Mouse (Mus musculus) adrenal gland (tissue): ENCODE measurements around the gene Pla2g2c.

ENCODE experiments used
- intact Hi-C: fragments of 180-260 bp; cut with DNase I; formaldehyde crosslinking; loops from one replicate; pipeline ENCODE4 v1.15.1; 2025
- long read RNA-seq, 2 experiments: library from polyadenylated mRNA; unstranded; transcript quantifications; one replicate each; pipeline ENCODE4 v2.0.0; 2020; ENCODE audit warnings: borderline replicate concordance in 1 of 2; ENCODE audit not compliant: insufficient replicate concordance in 1 of 2

Gene Pla2g2c
- long read RNA-seq, experiment 1, partial matches to known transcripts: 0 of 1 reads
- long read RNA-seq, experiment 1, other reads (novel, unspliced or antisense): 1 of 1 reads
- long read RNA-seq, experiment 2, partial matches to known transcripts: 0 of 1 reads
- long read RNA-seq, experiment 2, other reads (novel, unspliced or antisense): 0 of 1 reads

- intact Hi-C loops: no loop called here
Measured at GRCm38 (mm10) chr4:138724354-138725126, at the start of gene Pla2g2c. Pla2g2c (plus strand) TSS chr4:138724792.

- intact Hi-C loops: no loop called here
Measured at GRCm38 (mm10) chr4:138676480-138676879, 48.1 kb upstream of the Pla2g2c start.

GRCm38 (mm10) chr4:138677579-138677978 is 47.0 kb upstream of the Pla2g2c start:
- intact Hi-C loops: no loop called here

GRCm38 (mm10) chr4:138680124-138680523 is 44.5 kb upstream of the Pla2g2c start:
- intact Hi-C loops: no loop called here

GRCm38 (mm10) chr4:138682760-138683159 is 41.8 kb upstream of the Pla2g2c start:
- intact Hi-C loops: no loop called here

GRCm38 (mm10) chr4:138685813-138686212 is 38.8 kb upstream of the Pla2g2c start:
- intact Hi-C loops: no loop called here

- intact Hi-C loops: no loop called here
Measured at GRCm38 (mm10) chr4:138689094-138689512, 35.5 kb upstream of the Pla2g2c start.

- intact Hi-C loops: no loop called here
Measured at GRCm38 (mm10) chr4:138690561-138690960, 34.0 kb upstream of the Pla2g2c start.

GRCm38 (mm10) chr4:138691443-138692181 is 33.0 kb upstream of the Pla2g2c start:
- intact Hi-C loops: no loop called here

- intact Hi-C loops: no loop called here
Measured at GRCm38 (mm10) chr4:138693043-138693692, 31.4 kb upstream of the Pla2g2c start.

GRCm38 (mm10) chr4:138696720-138697119 is 27.9 kb upstream of the Pla2g2c start:
- intact Hi-C loops: no loop called here

GRCm38 (mm10) chr4:138697166-138697860 is 27.3 kb upstream of the Pla2g2c start:
- intact Hi-C loops: no loop called here

GRCm38 (mm10) chr4:138698296-138698695 is 26.3 kb upstream of the Pla2g2c start:
- intact Hi-C loops: no loop called here

GRCm38 (mm10) chr4:138700184-138700982 is 24.2 kb upstream of the Pla2g2c start:
- intact Hi-C loops: loop anchor here (1.0 to 5.0 kb wide), 3 partner anchors 138 to 253 kb away; no protein-coding TSS in a partner anchor

GRCm38 (mm10) chr4:138701111-138701510 is 23.5 kb upstream of the Pla2g2c start:
- intact Hi-C loops: loop anchor here (5.0 kb wide), 2 partner anchors 139 to 194 kb away; no protein-coding TSS in a partner anchor

GRCm38 (mm10) chr4:138702031-138702430 is 22.6 kb upstream of the Pla2g2c start:
- intact Hi-C loops: loop anchor here (5.0 kb wide), 2 partner anchors 140 to 195 kb away; no protein-coding TSS in a partner anchor

GRCm38 (mm10) chr4:138702528-138702927 is 22.1 kb upstream of the Pla2g2c start:
- intact Hi-C loops: loop anchor here (5.0 kb wide), 2 partner anchors 140 to 195 kb away; no protein-coding TSS in a partner anchor

- intact Hi-C loops: loop anchor here (5.0 kb wide), 2 partner anchors 141 to 196 kb away; no protein-coding TSS in a partner anchor
Measured at GRCm38 (mm10) chr4:138703591-138703990, 21.0 kb upstream of the Pla2g2c start.

GRCm38 (mm10) chr4:138704169-138704568 is 20.4 kb upstream of the Pla2g2c start:
- intact Hi-C loops: loop anchor here (5.0 kb wide), 2 partner anchors 142 to 197 kb away; no protein-coding TSS in a partner anchor
